8 mouse cellular contexts compared by ENCODE assay signal in genomic region chr15:77245418-77246365, GRCm38 (mm10).
DNase-seq lines count a peak whose midpoint lies in the region; ATAC-seq and TF ChIP-seq lines count a peak whose summit lies in the region.

No protein-coding gene starts in this region.

- peak; percentile 81 for ATAC-seq in embryonic facial prominence, embryonic 11.5 days (replicated peaks; ENCODE audit: insufficient number of reproducible peaks, low FRiP score, low TSS enrichment, low read depth)
- ATAC-seq in heart, embryonic 13.5 days (ENCODE audit: extremely low read depth, insufficient number of reproducible peaks, low FRiP score, low TSS enrichment), result peak; percentile 51
- peak; percentile 74 for ATAC-seq in lung, embryonic 14.5 days (ENCODE audit: insufficient read depth)

- H3K9me3 ChIP-seq in embryonic facial prominence, embryonic 11.5 days (replicated peaks; ENCODE audit: control insufficient read depth, low read length), result no peaks in the 10 kb centered on the region
- no peaks in the 10 kb centered on the region for H3K9me3 ChIP-seq in heart, embryonic 13.5 days
- no peaks in the 10 kb centered on the region for H3K9me3 ChIP-seq in lung, embryonic 14.5 days (ENCODE audit: low read depth, low read length)

- H3K27me3 ChIP-seq in embryonic facial prominence, embryonic 11.5 days (ENCODE audit: control insufficient read depth, insufficient read depth, low read length), result no peaks in the 10 kb centered on the region
- H3K27me3 ChIP-seq in heart, embryonic 13.5 days (replicated peaks), result no peaks in the 10 kb centered on the region
- no peaks in the 10 kb centered on the region for H3K27me3 ChIP-seq in lung, embryonic 14.5 days (ENCODE audit: insufficient read depth, low read length)

- H3K9ac ChIP-seq in embryonic facial prominence, embryonic 11.5 days (replicated peaks; ENCODE audit: low read length), result peak overlapping the region; percentile 27; the same call in 1 of the 2 replicates
- H3K9ac ChIP-seq in heart, embryonic 13.5 days, result peak overlapping the region; percentile 57; the same call in 1 of the 2 replicates
- no peak overlapping the region for H3K9ac ChIP-seq in lung, embryonic 14.5 days

- TF ChIP-seq CTCF in lung, embryonic 14.5 days (IDR thresholded peaks at IDR 0.05; ENCODE audit: low read depth), result no peak

- no peak overlapping the region for H3K4me3 ChIP-seq in embryonic facial prominence, embryonic 11.5 days (ENCODE audit: low read depth, low read length)
- H3K4me3 ChIP-seq in heart, embryonic 13.5 days, result 0 out of 2 replicates have a peak overlapping the region, but pooled peaks have one; percentile 10
- H3K4me3 ChIP-seq in lung, embryonic 14.5 days (ENCODE audit: low read depth, low read length), result no peak overlapping the region

- H3K4me1 ChIP-seq in embryonic facial prominence, embryonic 11.5 days (ENCODE audit: control insufficient read depth, insufficient read depth, low read length), result peaks cover 7% of the 10 kb centered on the region
- peaks cover 38% of the 10 kb centered on the region for H3K4me1 ChIP-seq in heart, embryonic 13.5 days
- peaks cover 15% of the 10 kb centered on the region; the same call in 1 of the 2 replicates for H3K4me1 ChIP-seq in lung, embryonic 14.5 days (ENCODE audit: insufficient read depth)

- H3K27ac ChIP-seq in embryonic facial prominence, embryonic 11.5 days (replicated peaks; ENCODE audit: low read depth, low read length), result peak overlapping the region; percentile 38
- peak overlapping the region; percentile 71 for H3K27ac ChIP-seq in heart, embryonic 13.5 days (replicated peaks)
- H3K27ac ChIP-seq in lung, embryonic 14.5 days (ENCODE audit: low read depth), result peak overlapping the region; percentile 42; the same call in 1 of the 2 replicates

- 9% methylated on average over 11 of the region's 11 CpGs for WGBS in embryonic facial prominence, embryonic 11.5 days
- WGBS in heart, embryonic 13.5 days, result 5% methylated on average over 11 of the region's 11 CpGs
- 6% methylated on average over 11 of the region's 11 CpGs for WGBS in lung, embryonic 14.5 days

- DNase-seq in adrenal gland, adult 2 months, result peak; percentile 57
- DNase-seq in adrenal gland, postnatal 4 days (ENCODE audit: low spot score in 2 of 2), result no peak
- DNase-seq in embryonic facial prominence, embryonic 11.5 days (ENCODE audit: low spot score), result peak; percentile 86
- DNase-seq in kidney, postnatal 25 days, result peak; percentile 62 to 83
- DNase-seq in lung, embryonic 14.5 days, result peak; percentile 73
- DNase-seq in right cerebral cortex, adult 2 months (ENCODE audit: low spot score in 2 of 2), result peak; percentile 84 to 88
- no peak for DNase-seq in thymus, postnatal 25 days

- H3K4me2 ChIP-seq in embryonic facial prominence, embryonic 11.5 days (ENCODE audit: low read depth, low read length), result peak overlapping the region; percentile 32
- peak overlapping the region; percentile 55 for H3K4me2 ChIP-seq in heart, embryonic 13.5 days
- H3K4me2 ChIP-seq in lung, embryonic 14.5 days, result peak overlapping the region; percentile 3

- H3K36me3 ChIP-seq in embryonic facial prominence, embryonic 11.5 days (replicated peaks; ENCODE audit: control insufficient read depth, insufficient read depth, low read depth, low read length), result no peaks in the 10 kb centered on the region
- no peaks in the 10 kb centered on the region for H3K36me3 ChIP-seq in heart, embryonic 13.5 days
- no peaks in the 10 kb centered on the region for H3K36me3 ChIP-seq in lung, embryonic 14.5 days (ENCODE audit: insufficient read depth)

Comparison
In these comparisons a context has a peak if more than half of its experiments do, and no peak if none do; other contexts are left out.
1. DNase-seq: peak in adrenal gland, adult 2 months (single experiment), embryonic facial prominence, embryonic 11.5 days (single experiment), kidney, postnatal 25 days (2 of 2), lung, embryonic 14.5 days (single experiment) and right cerebral cortex, adult 2 months (2 of 2); none in adrenal gland, postnatal 4 days (0 of 2) and thymus, postnatal 25 days (single experiment).
2. H3K4me2 ChIP-seq: peak in every context shown above with its lines; median percentile 55 in heart, embryonic 13.5 days; 32 in embryonic facial prominence, embryonic 11.5 days; 3 in lung, embryonic 14.5 days.
3. Peak in every context shown above with its lines, with median percentiles within 50 percentile points of each other: ATAC-seq and H3K27ac ChIP-seq.